In genomic region chr4:69346979-69347465, GRCm38 (mm10) we compare ENCODE assay signal across 23 mouse cellular contexts.
DNase-seq lines count a peak whose midpoint lies in the region; ATAC-seq lines count a peak whose summit lies in the region.
"Had no signal": no experiment of that assay in that cellular context is flagged by ENCODE, and none has a peak within 500 bp of the region (broad histone marks: within the 10 kb centered on the region; RNA-seq: fewer than 3 reads in every experiment).

No protein-coding gene starts in this region.

- H3K27ac ChIP-seq in midbrain, embryonic 11.5 days (ENCODE audit: low read depth, low read length) = no peak overlapping the region
- no peak overlapping the region for H3K27ac ChIP-seq in midbrain, embryonic 14.5 days (replicated peaks; ENCODE audit: low read depth, low read length)
- H3K27ac ChIP-seq: embryonic facial prominence, embryonic 13.5 days; embryonic facial prominence, embryonic 15.5 days; forebrain, embryonic 10.5 days; forebrain, embryonic 12.5 days had no signal

- no peak overlapping the region for H3K4me3 ChIP-seq in midbrain, embryonic 11.5 days (ENCODE audit: low read depth, low read length)
- no peak overlapping the region for H3K4me3 ChIP-seq in midbrain, embryonic 14.5 days (replicated peaks; ENCODE audit: low read depth, low read length)
- H3K4me3 ChIP-seq: embryonic facial prominence, embryonic 13.5 days; embryonic facial prominence, embryonic 15.5 days; erythroblast, embryonic 14.5 days; forebrain, embryonic 10.5 days; forebrain, embryonic 12.5 days had no signal

- WGBS in midbrain, embryonic 11.5 days = 86% methylated on average over 5 of the region's 5 CpGs
- 88% methylated on average over 5 of the region's 5 CpGs for WGBS in midbrain, embryonic 14.5 days

- H3K9ac ChIP-seq in midbrain, embryonic 11.5 days (ENCODE audit: low read length) = no peak overlapping the region
- H3K9ac ChIP-seq in midbrain, embryonic 14.5 days (replicated peaks; ENCODE audit: low read length) = no peak overlapping the region
- H3K9ac ChIP-seq: embryonic facial prominence, embryonic 13.5 days; embryonic facial prominence, embryonic 15.5 days; forebrain, embryonic 12.5 days had no signal

- no peaks in the 10 kb centered on the region for H3K9me3 ChIP-seq in midbrain, embryonic 11.5 days (ENCODE audit: control insufficient read depth, low read length)
- no peaks in the 10 kb centered on the region for H3K9me3 ChIP-seq in midbrain, embryonic 14.5 days (ENCODE audit: control insufficient read depth, low read length)
- H3K9me3 ChIP-seq: embryonic facial prominence, embryonic 15.5 days; forebrain, embryonic 10.5 days; forebrain, embryonic 12.5 days had no signal

- intact Hi-C loops in left cerebral cortex, postnatal 36 days (cut with DNase I) = no loop called here

- no peak for ATAC-seq in midbrain, embryonic 11.5 days (ENCODE audit: low FRiP score)
- no peak for ATAC-seq in midbrain, embryonic 14.5 days (ENCODE audit: low FRiP score, low TSS enrichment)
- ATAC-seq: forebrain, embryonic 14.5 days; forebrain, embryonic 16.5 days had no signal

- no peaks in the 10 kb centered on the region for H3K27me3 ChIP-seq in midbrain, embryonic 11.5 days (ENCODE audit: control insufficient read depth, insufficient read depth, low read length)
- no peaks in the 10 kb centered on the region for H3K27me3 ChIP-seq in midbrain, embryonic 14.5 days (ENCODE audit: control insufficient read depth, insufficient read depth, low read length)
- H3K27me3 ChIP-seq: embryonic facial prominence, embryonic 13.5 days; embryonic facial prominence, embryonic 15.5 days; forebrain, embryonic 12.5 days had no signal

- H3K4me2 ChIP-seq in midbrain, embryonic 11.5 days = no peak overlapping the region
- H3K4me2 ChIP-seq in midbrain, embryonic 14.5 days (ENCODE audit: low read length) = no peak overlapping the region
- H3K4me2 ChIP-seq: embryonic facial prominence, embryonic 13.5 days; embryonic facial prominence, embryonic 15.5 days; forebrain, embryonic 12.5 days had no signal

- peak; percentile 1 for DNase-seq in left cerebral cortex, adult 11 months (ENCODE audit: low spot score)
- DNase-seq in left cerebral cortex, postnatal 36 days (ENCODE audit: low spot score in 2 of 2) = no peak
- peak; percentile 67 for DNase-seq in midbrain, embryonic 11.5 days (ENCODE audit: low spot score, missing footprints)
- no peak for DNase-seq in midbrain, embryonic 14.5 days
- peak; percentile 49 for DNase-seq in telencephalon, adult 2 months (ENCODE audit: low read depth, low spot score)
- DNase-seq in adrenal gland, adult 18-20 months (ENCODE audit: low spot score in 2 of 2) = no peak
- DNase-seq: adrenal gland, adult 8-10 months; adrenal gland, postnatal 14 days; adrenal gland, postnatal 36 days; cerebellum, adult 11 months; cerebellum, adult 18-20 months; cerebellum, adult 8-10 months; cerebellum, adult 9-11 months; cerebellum, postnatal 14 days; cerebellum, postnatal 36 days; embryo, embryonic 11 days had no signal

- no peaks in the 10 kb centered on the region for H3K36me3 ChIP-seq in midbrain, embryonic 11.5 days (ENCODE audit: control insufficient read depth, insufficient read depth, low read length)
- H3K36me3 ChIP-seq in midbrain, embryonic 14.5 days (ENCODE audit: control insufficient read depth, insufficient read depth, low read length) = no peaks in the 10 kb centered on the region
- H3K36me3 ChIP-seq: embryonic facial prominence, embryonic 13.5 days; embryonic facial prominence, embryonic 15.5 days; forebrain, embryonic 10.5 days; forebrain, embryonic 12.5 days had no signal

- H3K4me1 ChIP-seq in midbrain, embryonic 11.5 days (ENCODE audit: control insufficient read depth, insufficient read depth, low read length) = no peaks in the 10 kb centered on the region
- no peaks in the 10 kb centered on the region for H3K4me1 ChIP-seq in midbrain, embryonic 14.5 days (ENCODE audit: control insufficient read depth, insufficient read depth, low read length)
- H3K4me1 ChIP-seq: embryonic facial prominence, embryonic 13.5 days; embryonic facial prominence, embryonic 15.5 days; forebrain, embryonic 10.5 days; forebrain, embryonic 12.5 days had no signal

Comparison
In these comparisons a context has a peak if more than half of its experiments do, and no peak if none do; other contexts are left out.
1. DNase-seq: peak in left cerebral cortex, adult 11 months (single experiment), midbrain, embryonic 11.5 days (single experiment) and telencephalon, adult 2 months (single experiment); none in left cerebral cortex, postnatal 36 days (0 of 2), midbrain, embryonic 14.5 days (single experiment) and adrenal gland, adult 18-20 months (0 of 2).